Mouse (Mus musculus): ENCODE data around the gene Rab5c. TPM values are rescaled to one million over a fixed set of nuclear protein-coding genes. Genes with fewer than 3 reads are reported as not detected.
A peak's percentile ranks its signal among the peaks of the same experiment; 100 is the strongest.

Gene Rab5c
- polyA plus RNA-seq, 1 experiment from 2014 or later: 18.4 TPM

- no peak overlapping the region for H3K4me3 ChIP-seq (ENCODE audit: low read depth, low read length)
Observed at GRCm38 (mm10) chr11:100688443-100688842, 49.6 kb downstream of the Rab5c start.

GRCm38 (mm10) chr11:100687265-100687664 is 50.8 kb downstream of the Rab5c start:
- 60% methylated on average over 7 of the region's 7 CpGs for WGBS
- ATAC-seq (ENCODE audit: low FRiP score, low TSS enrichment): no peak
- H3K4me1 ChIP-seq (replicated peaks; ENCODE audit: control insufficient read depth, insufficient read depth): no peaks in the 10 kb centered on the region

More at GRCm38 (mm10) chr11:100688443-100688842, 49.6 kb downstream of the Rab5c start:
- Histone ChIP-seq H3K27me3 (ENCODE audit: control insufficient read depth, insufficient read depth, low read length) (peaks cover 2% of the 10 kb centered on the region; the same call in 1 of the 2 replicates), H3K36me3 (ENCODE audit: control insufficient read depth, insufficient read depth, low read length) (no peaks in the 10 kb centered on the region), H3K9ac (ENCODE audit: low read length) (no peak overlapping the region), H3K4me1 (replicated peaks; ENCODE audit: control insufficient read depth, insufficient read depth) (no peaks in the 10 kb centered on the region), H3K27ac (replicated peaks) (no peak overlapping the region), H3K9me3 (ENCODE audit: control insufficient read depth, low read length) (no peaks in the 10 kb centered on the region), H3K4me2 (replicated peaks; ENCODE audit: low read depth) (no peak overlapping the region)
- TF ChIP-seq EP300 (optimal IDR thresholded peaks at IDR 0.05): no peak
- TF ChIP-seq CTCF (IDR thresholded peaks at IDR 0.05; ENCODE audit: low read depth): no peak
- ATAC-seq (ENCODE audit: low FRiP score, low TSS enrichment) (no peak), DNase-seq (ENCODE audit: low spot score) (no peak)
- WGBS: 77% methylated on average over 4 of the region's 4 CpGs

GRCm38 (mm10) chr11:100685371-100685770 is 52.6 kb downstream of the Rab5c start:
- no peak for DNase-seq (ENCODE audit: low spot score)
- no peak overlapping the region for H3K4me3 ChIP-seq (ENCODE audit: low read depth, low read length)
- WGBS: 93% methylated on average over 2 of the region's 3 CpGs
- ATAC-seq (ENCODE audit: low FRiP score, low TSS enrichment): no peak
- no peak overlapping the region for H3K27ac ChIP-seq (replicated peaks)
- no peak overlapping the region for H3K4me2 ChIP-seq (replicated peaks; ENCODE audit: low read depth)
- H3K9ac ChIP-seq (ENCODE audit: low read length): no peak overlapping the region
- H3K4me1 ChIP-seq (replicated peaks; ENCODE audit: control insufficient read depth, insufficient read depth): no peaks in the 10 kb centered on the region
- no peaks in the 10 kb centered on the region for H3K9me3 ChIP-seq (ENCODE audit: control insufficient read depth, low read length)
- no peaks in the 10 kb centered on the region for H3K36me3 ChIP-seq (ENCODE audit: control insufficient read depth, insufficient read depth, low read length)
- no peaks in the 10 kb centered on the region for H3K27me3 ChIP-seq (ENCODE audit: control insufficient read depth, insufficient read depth, low read length)
- no peak for TF ChIP-seq CTCF (IDR thresholded peaks at IDR 0.05; ENCODE audit: low read depth)
- no peak for TF ChIP-seq EP300 (optimal IDR thresholded peaks at IDR 0.05)

More at GRCm38 (mm10) chr11:100687265-100687664, 50.8 kb downstream of the Rab5c start:
- Histone ChIP-seq H3K9me3 (ENCODE audit: control insufficient read depth, low read length) (no peaks in the 10 kb centered on the region), H3K4me3 (ENCODE audit: low read depth, low read length) (no peak overlapping the region), H3K27me3 (ENCODE audit: control insufficient read depth, insufficient read depth, low read length) (peaks cover 2% of the 10 kb centered on the region; the same call in 1 of the 2 replicates), H3K4me2 (replicated peaks; ENCODE audit: low read depth) (no peak overlapping the region), H3K27ac (replicated peaks) (no peak overlapping the region), H3K36me3 (ENCODE audit: control insufficient read depth, insufficient read depth, low read length) (no peaks in the 10 kb centered on the region), H3K9ac (ENCODE audit: low read length) (no peak overlapping the region)
- no peak for TF ChIP-seq EP300 (optimal IDR thresholded peaks at IDR 0.05)
- TF ChIP-seq CTCF (IDR thresholded peaks at IDR 0.05; ENCODE audit: low read depth): no peak
- DNase-seq (ENCODE audit: low spot score): no peak

- H3K9ac ChIP-seq (ENCODE audit: low read length): no peak overlapping the region
- H3K27me3 ChIP-seq (ENCODE audit: control insufficient read depth, insufficient read depth, low read length): no peaks in the 10 kb centered on the region
- H3K4me1 ChIP-seq (replicated peaks; ENCODE audit: control insufficient read depth, insufficient read depth): no peaks in the 10 kb centered on the region
- H3K4me2 ChIP-seq (replicated peaks; ENCODE audit: low read depth): no peak overlapping the region
- no peak for TF ChIP-seq CTCF (IDR thresholded peaks at IDR 0.05; ENCODE audit: low read depth)
- TF ChIP-seq EP300 (optimal IDR thresholded peaks at IDR 0.05): no peak
- 75% methylated on average over 2 of the region's 2 CpGs for WGBS
- H3K9me3 ChIP-seq (ENCODE audit: control insufficient read depth, low read length): no peaks in the 10 kb centered on the region
- ATAC-seq (ENCODE audit: low FRiP score, low TSS enrichment) (no peak), DNase-seq (ENCODE audit: low spot score) (no peak)
- no peak overlapping the region for H3K4me3 ChIP-seq (ENCODE audit: low read depth, low read length)
- H3K27ac ChIP-seq (replicated peaks): no peak overlapping the region
- H3K36me3 ChIP-seq (ENCODE audit: control insufficient read depth, insufficient read depth, low read length): no peaks in the 10 kb centered on the region
Observed at GRCm38 (mm10) chr11:100684084-100684483, 53.9 kb downstream of the Rab5c start.

GRCm38 (mm10) chr11:100682526-100682925 is 55.5 kb downstream of the Rab5c start:
- Histone ChIP-seq H3K4me3 (ENCODE audit: low read depth, low read length) (no peak overlapping the region), H3K27ac (replicated peaks) (no peak overlapping the region), H3K4me1 (replicated peaks; ENCODE audit: control insufficient read depth, insufficient read depth) (no peaks in the 10 kb centered on the region), H3K27me3 (ENCODE audit: control insufficient read depth, insufficient read depth, low read length) (no peaks in the 10 kb centered on the region), H3K36me3 (ENCODE audit: control insufficient read depth, insufficient read depth, low read length) (no peaks in the 10 kb centered on the region), H3K9ac (ENCODE audit: low read length) (no peak overlapping the region), H3K4me2 (replicated peaks; ENCODE audit: low read depth) (no peak overlapping the region), H3K9me3 (ENCODE audit: control insufficient read depth, low read length) (no peaks in the 10 kb centered on the region)
- 70% methylated on average over 5 of the region's 5 CpGs for WGBS
- TF ChIP-seq EP300 (optimal IDR thresholded peaks at IDR 0.05): no peak
- TF ChIP-seq CTCF (IDR thresholded peaks at IDR 0.05; ENCODE audit: low read depth): no peak
- no peak for DNase-seq (ENCODE audit: low spot score)
- no peak for ATAC-seq (ENCODE audit: low FRiP score, low TSS enrichment)

- H3K36me3 ChIP-seq (ENCODE audit: control insufficient read depth, insufficient read depth, low read length): no peaks in the 10 kb centered on the region
- H3K4me2 ChIP-seq (replicated peaks; ENCODE audit: low read depth): no peak overlapping the region
- H3K4me1 ChIP-seq (replicated peaks; ENCODE audit: control insufficient read depth, insufficient read depth): no peaks in the 10 kb centered on the region
- WGBS: 87% methylated on average over 5 of the region's 5 CpGs
- DNase-seq (ENCODE audit: low spot score) (no peak), ATAC-seq (ENCODE audit: low FRiP score, low TSS enrichment) (0 out of 2 replicates have a peak, but pooled peaks have one; percentile 15)
- H3K9me3 ChIP-seq (ENCODE audit: control insufficient read depth, low read length): no peaks in the 10 kb centered on the region
- no peak overlapping the region for H3K4me3 ChIP-seq (ENCODE audit: low read depth, low read length)
- no peaks in the 10 kb centered on the region for H3K27me3 ChIP-seq (ENCODE audit: control insufficient read depth, insufficient read depth, low read length)
- no peak overlapping the region for H3K27ac ChIP-seq (replicated peaks)
- H3K9ac ChIP-seq (ENCODE audit: low read length): no peak overlapping the region
- TF ChIP-seq EP300 (optimal IDR thresholded peaks at IDR 0.05): no peak
- TF ChIP-seq CTCF (IDR thresholded peaks at IDR 0.05; ENCODE audit: low read depth): no peak
Observed at GRCm38 (mm10) chr11:100681826-100682225, 56.2 kb downstream of the Rab5c start.
